Mouse (Mus musculus) midbrain, embryonic 12.5 days (tissue): ENCODE data around the gene Sgsm2. TPM values are rescaled to one million over a fixed set of nuclear protein-coding genes. Genes with fewer than 3 reads are reported as not detected.

Source experiments
- ATAC-seq: fragments of 200-750 bp; cut with Nextera tagmentation; 2 replicates; pipeline ENCODE4 v1.8.0; 2017; ENCODE audit warnings: low read depth, moderate TSS enrichment, moderate library complexity; ENCODE audit not compliant: low FRiP score
- H3K27ac ChIP-seq: fragments of 300-500 bp; sonication (generic); replicated peaks from 2 replicates; pipeline ENCODE4 v1.5.1; 2016; ENCODE audit warnings: mild to moderate bottlenecking
- H3K27me3 ChIP-seq: fragments of 300-500 bp; sonication (generic); 2 replicates; pipeline ENCODE4 v1.6.1; 2016; ENCODE audit warnings: mild to moderate bottlenecking
- H3K36me3 ChIP-seq: fragments of 300-500 bp; sonication (generic); 2 replicates; pipeline ENCODE4 v1.6.1; 2016
- H3K4me1 ChIP-seq: fragments of 300-500 bp; sonication (generic); 2 replicates; pipeline ENCODE4 v1.6.1; 2016
- H3K4me2 ChIP-seq: fragments of 300-500 bp; sonication (generic); replicated peaks from 2 replicates; pipeline ENCODE4 v1.6.1; 2016; ENCODE audit warnings: mild to moderate bottlenecking, moderate library complexity
- H3K4me3 ChIP-seq: fragments of 300-500 bp; sonication (generic); 2 replicates; pipeline ENCODE4 v1.5.1; 2016; ENCODE audit warnings: mild to moderate bottlenecking
- H3K9ac ChIP-seq: fragments of 300-500 bp; sonication (generic); replicated peaks from 2 replicates; pipeline ENCODE4 v1.6.1; 2016; ENCODE audit warnings: mild to moderate bottlenecking, moderate library complexity
- H3K9me3 ChIP-seq: fragments of 300-500 bp; sonication (generic); 2 replicates; pipeline ENCODE4 v1.6.1; 2016; ENCODE audit warnings: mild to moderate bottlenecking
- WGBS: fragments of 180-500 bp; shearing (Covaris S2); methylation state at CpG from one replicate; pipeline ENCODE4 v1.1.7; 2016; 5-methylcytosine and 5-hydroxymethylcytosine counted together
- polyA plus RNA-seq: library from polyadenylated mRNA; unstranded; fragments of >200 nt; fragmentation: Nextera tagmentation; extraction: Ambion mirVana; gene quantifications from 2 replicates; pipeline ENCODE4 v1.2.1, GENCODE M21; 2016

The Sgsm2 gene
- polyA plus RNA-seq, 1 experiment from 2014 or later, result 16.2 TPM

GRCm38 (mm10) chr11:74876801-74877200, 20.1 kb downstream of the Sgsm2 start:
- H3K27ac ChIP-seq, result peak overlapping the region; percentile 86
- H3K27me3 ChIP-seq, result no peaks in the 10 kb centered on the region
- 2% methylated on average over 9 of the region's 9 CpGs for WGBS
- peak; percentile 91 for ATAC-seq
- peak overlapping the region; percentile 42 for H3K4me2 ChIP-seq
- no peak overlapping the region for H3K4me3 ChIP-seq
- H3K36me3 ChIP-seq, result no peaks in the 10 kb centered on the region
- no peak overlapping the region for H3K9ac ChIP-seq
- no peaks in the 10 kb centered on the region for H3K9me3 ChIP-seq
- peaks cover 25% of the 10 kb centered on the region for H3K4me1 ChIP-seq

- no peaks in the 10 kb centered on the region for H3K27me3 ChIP-seq
- no peaks in the 10 kb centered on the region for H3K36me3 ChIP-seq
- no peak overlapping the region for H3K4me3 ChIP-seq
- H3K9me3 ChIP-seq, result no peaks in the 10 kb centered on the region
- H3K27ac ChIP-seq, result no peak overlapping the region
- H3K4me2 ChIP-seq, result no peak overlapping the region
- WGBS, result 70% methylated on average over 3 of the region's 3 CpGs
- H3K9ac ChIP-seq, result 0 out of 2 replicates have a peak overlapping the region, but pooled peaks have one; percentile 16
- peaks cover 36% of the 10 kb centered on the region for H3K4me1 ChIP-seq
- ATAC-seq, result no peak
Measured at GRCm38 (mm10) chr11:74874630-74875029, 22.2 kb downstream of the Sgsm2 start.

GRCm38 (mm10) chr11:74870991-74871622, 25.8 kb downstream of the Sgsm2 start:
- WGBS, result 33% methylated on average over 12 of the region's 12 CpGs
- H3K4me2 ChIP-seq, result no peak overlapping the region
- no peak for ATAC-seq

GRCm38 (mm10) chr11:74870544-74870943, 26.3 kb downstream of the Sgsm2 start:
- Histone ChIP-seq H3K4me2 (no peak overlapping the region), H3K4me1 (peaks cover 25% of the 10 kb centered on the region), H3K9ac (no peak overlapping the region), H3K4me3 (no peak overlapping the region), H3K27ac (peak overlapping the region; percentile 76; the same call in 1 of the 2 replicates), H3K9me3 (no peaks in the 10 kb centered on the region), H3K36me3 (peaks cover 25% of the 10 kb centered on the region), H3K27me3 (no peaks in the 10 kb centered on the region)
- WGBS, result 83% methylated on average over 4 of the region's 4 CpGs
- ATAC-seq, result no peak

More at GRCm38 (mm10) chr11:74870991-74871622, 25.8 kb downstream of the Sgsm2 start:
- Histone ChIP-seq H3K9ac (no peak overlapping the region), H3K9me3 (no peaks in the 10 kb centered on the region), H3K27me3 (no peaks in the 10 kb centered on the region), H3K4me3 (no peak overlapping the region), H3K4me1 (peaks cover 26% of the 10 kb centered on the region), H3K27ac (peak overlapping the region; percentile 68), H3K36me3 (peaks cover 22% of the 10 kb centered on the region)

- Histone ChIP-seq H3K36me3 (peaks cover 34% of the 10 kb centered on the region), H3K9ac (no peak overlapping the region), H3K4me3 (no peak overlapping the region), H3K4me1 (peaks cover 21% of the 10 kb centered on the region), H3K4me2 (0 out of 2 replicates have a peak overlapping the region, but pooled peaks have one; percentile 17), H3K27ac (peak overlapping the region; percentile 76), H3K27me3 (no peaks in the 10 kb centered on the region), H3K9me3 (no peaks in the 10 kb centered on the region)
- peak; percentile 69; the same call in 1 of the 2 replicates for ATAC-seq
- 78% methylated on average over 6 of the region's 6 CpGs for WGBS
Measured at GRCm38 (mm10) chr11:74869603-74870002, 27.3 kb downstream of the Sgsm2 start.

GRCm38 (mm10) chr11:74868046-74868760, 28.7 kb downstream of the Sgsm2 start:
- no peak for ATAC-seq
- 90% methylated on average over 13 of the region's 13 CpGs for WGBS
- no peak overlapping the region for H3K4me3 ChIP-seq
- H3K27ac ChIP-seq, result peak overlapping the region; percentile 76; the same call in 1 of the 2 replicates
- H3K36me3 ChIP-seq, result peaks cover 42% of the 10 kb centered on the region
- no peaks in the 10 kb centered on the region for H3K27me3 ChIP-seq
- no peak overlapping the region for H3K4me2 ChIP-seq
- H3K9me3 ChIP-seq, result no peaks in the 10 kb centered on the region
- peaks cover 19% of the 10 kb centered on the region for H3K4me1 ChIP-seq
- no peak overlapping the region for H3K9ac ChIP-seq

- 91% methylated on average over 2 of the region's 2 CpGs for WGBS
- no peak overlapping the region for H3K9ac ChIP-seq
- no peak for ATAC-seq
- no peak overlapping the region for H3K4me3 ChIP-seq
- no peak overlapping the region for H3K27ac ChIP-seq
- peaks cover 43% of the 10 kb centered on the region for H3K36me3 ChIP-seq
- H3K9me3 ChIP-seq, result no peaks in the 10 kb centered on the region
- peaks cover 19% of the 10 kb centered on the region for H3K4me1 ChIP-seq
- no peaks in the 10 kb centered on the region for H3K27me3 ChIP-seq
- H3K4me2 ChIP-seq, result no peak overlapping the region
Measured at GRCm38 (mm10) chr11:74867181-74867580, 29.7 kb downstream of the Sgsm2 start.

GRCm38 (mm10) chr11:74866640-74867039, 30.2 kb downstream of the Sgsm2 start:
- whole genome bisulfite sequencing, result 89% methylated on average over 4 of the region's 4 CpGs
- Histone ChIP-seq H3K27ac (no peak overlapping the region), H3K27me3 (no peaks in the 10 kb centered on the region), H3K9ac (no peak overlapping the region), H3K4me3 (no peak overlapping the region), H3K36me3 (peaks cover 48% of the 10 kb centered on the region), H3K4me1 (peaks cover 19% of the 10 kb centered on the region), H3K4me2 (no peak overlapping the region), H3K9me3 (no peaks in the 10 kb centered on the region)
- ATAC-seq, result no peak

- Histone ChIP-seq H3K36me3 (peaks cover 53% of the 10 kb centered on the region), H3K4me1 (peaks cover 9% of the 10 kb centered on the region; the same call in 1 of the 2 replicates), H3K9ac (no peak overlapping the region), H3K4me2 (no peak overlapping the region), H3K27ac (no peak overlapping the region), H3K4me3 (no peak overlapping the region), H3K27me3 (no peaks in the 10 kb centered on the region), H3K9me3 (no peaks in the 10 kb centered on the region)
- ATAC-seq, result no peak
- WGBS, result 88% methylated on average over 9 of the region's 9 CpGs
Measured at GRCm38 (mm10) chr11:74865252-74865651, 31.6 kb downstream of the Sgsm2 start.

- Histone ChIP-seq H3K4me3 (no peak overlapping the region), H3K9ac (no peak overlapping the region), H3K27ac (no peak overlapping the region), H3K36me3 (peaks cover 60% of the 10 kb centered on the region), H3K27me3 (no peaks in the 10 kb centered on the region), H3K4me1 (peaks cover 4% of the 10 kb centered on the region; the same call in 1 of the 2 replicates), H3K9me3 (no peaks in the 10 kb centered on the region), H3K4me2 (no peak overlapping the region)
- no peak for ATAC-seq
- 88% methylated on average over 9 of the region's 9 CpGs for WGBS
Measured at GRCm38 (mm10) chr11:74864421-74864820, 32.4 kb downstream of the Sgsm2 start.

- WGBS, result 36% methylated on average over 11 of the region's 11 CpGs
- no peak overlapping the region for H3K4me3 ChIP-seq
Measured at GRCm38 (mm10) chr11:74863471-74863870, 33.4 kb downstream of the Sgsm2 start.

GRCm38 (mm10) chr11:74862129-74862528, 34.7 kb downstream of the Sgsm2 start:
- Histone ChIP-seq H3K9ac (no peak overlapping the region), H3K27me3 (no peaks in the 10 kb centered on the region), H3K9me3 (no peaks in the 10 kb centered on the region), H3K4me3 (no peak overlapping the region), H3K36me3 (peaks cover 60% of the 10 kb centered on the region), H3K4me1 (no peaks in the 10 kb centered on the region), H3K27ac (no peak overlapping the region), H3K4me2 (no peak overlapping the region)
- WGBS, result 90% methylated on average over 5 of the region's 5 CpGs
- ATAC-seq, result no peak

More at GRCm38 (mm10) chr11:74863471-74863870, 33.4 kb downstream of the Sgsm2 start:
- ATAC-seq, result no peak
- Histone ChIP-seq H3K9me3 (no peaks in the 10 kb centered on the region), H3K27ac (no peak overlapping the region), H3K9ac (no peak overlapping the region), H3K27me3 (no peaks in the 10 kb centered on the region), H3K4me2 (no peak overlapping the region), H3K4me1 (no peaks in the 10 kb centered on the region), H3K36me3 (peaks cover 63% of the 10 kb centered on the region)
